Mouse (Mus musculus) intestine, embryonic 14.5 days (tissue): Measurements from ENCODE around the gene Phactr2. TPM values are rescaled to one million over a fixed set of nuclear protein-coding genes. Genes with fewer than 3 reads are reported as not detected.
A peak's percentile ranks its signal among the peaks of the same experiment; 100 is the strongest.

Experiments
- ATAC-seq: fragments of 200-750 bp; cut with Nextera tagmentation; replicated peaks from 2 replicates; pipeline ENCODE4 v1.8.0; 2017; ENCODE audit warnings: low read depth, moderate number of reproducible peaks, moderate TSS enrichment, moderate library complexity; ENCODE audit not compliant: low FRiP score, low TSS enrichment
- DNase-seq: peaks from one replicate; pipeline ENCODE4 v3.0.0-alpha.2; 2018; ENCODE audit warnings: low spot score
- H3K27ac ChIP-seq: fragments of 300-500 bp; sonication (generic); 2 replicates; pipeline ENCODE4 v1.5.1; 2014; ENCODE audit warnings: low read depth, mild to moderate bottlenecking, control low read depth
- H3K27me3 ChIP-seq: fragments of 300-500 bp; sonication (generic); replicated peaks from 2 replicates; pipeline ENCODE4 v1.6.1; 2014; ENCODE audit warnings: low read length, control low read depth; ENCODE audit not compliant: control insufficient read depth, insufficient read depth
- H3K36me3 ChIP-seq: fragments of 300-500 bp; sonication (generic); 2 replicates; pipeline ENCODE4 v1.6.1; 2014; ENCODE audit warnings: low read length, control low read depth; ENCODE audit not compliant: control insufficient read depth, insufficient read depth
- H3K4me1 ChIP-seq: fragments of 300-500 bp; sonication (generic); replicated peaks from 2 replicates; pipeline ENCODE4 v1.6.1; 2014; ENCODE audit warnings: low read length, control low read depth, mixed read lengths; ENCODE audit not compliant: control insufficient read depth, insufficient read depth
- H3K4me2 ChIP-seq: fragments of 300-500 bp; sonication (generic); 2 replicates; pipeline ENCODE4 v1.6.1; 2014; ENCODE audit warnings: low read length
- H3K4me3 ChIP-seq: fragments of 300-500 bp; sonication (generic); 2 replicates; pipeline ENCODE4 v1.5.1; 2014; ENCODE audit warnings: low read depth, low read length, control low read depth, mixed read lengths
- H3K9ac ChIP-seq: fragments of 300-500 bp; sonication (generic); 2 replicates; pipeline ENCODE4 v1.6.1; 2014; ENCODE audit warnings: mild to moderate bottlenecking, low read length
- H3K9me3 ChIP-seq: fragments of 300-500 bp; sonication (generic); 2 replicates; pipeline ENCODE4 v1.6.1; 2016; ENCODE audit warnings: low read length, control low read depth; ENCODE audit not compliant: control insufficient read depth
- WGBS: fragments of 180-500 bp; shearing (Covaris S2); extraction: QIAGEN DNeasy Blood & Tissue Kit; methylation state at CpG from one replicate; pipeline ENCODE4 v1.1.7; 2014; 5-methylcytosine and 5-hydroxymethylcytosine counted together
- polyA plus RNA-seq: library from polyadenylated mRNA; unstranded; fragments of >200 nt; fragmentation: Nextera tagmentation; extraction: Ambion mirVana; gene quantifications from 2 replicates; pipeline ENCODE4 v1.2.1, GENCODE M21; 2014

Phactr2 gene
- polyA plus RNA-seq, 1 experiment from 2014 or later = 26.7 TPM

DNA sequence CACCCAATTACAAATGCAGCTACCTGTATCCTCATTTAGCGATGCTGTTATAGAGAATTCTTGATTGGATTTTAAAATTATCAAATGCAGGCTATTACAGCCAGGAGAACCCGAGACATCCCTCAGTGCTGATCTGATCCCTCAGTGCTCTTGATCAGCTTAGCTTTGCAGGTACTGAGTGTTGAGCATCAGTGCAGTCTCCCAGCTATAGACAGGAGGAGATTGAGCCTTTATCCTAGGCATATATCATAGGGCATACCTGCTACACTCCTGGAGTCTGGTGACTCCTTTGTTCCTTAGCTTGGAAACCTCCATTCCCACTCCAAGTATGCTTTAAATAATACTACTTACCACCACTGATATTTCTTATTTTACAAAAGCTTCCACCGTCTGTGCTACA is 133.6 kb downstream of the Phactr2 start:
- Histone ChIP-seq H3K4me3 (no peak overlapping the region), H3K4me1 (no peaks in the 10 kb centered on the region), H3K27me3 (no peaks in the 10 kb centered on the region), H3K9me3 (no peaks in the 10 kb centered on the region), H3K27ac (no peak overlapping the region), H3K36me3 (no peaks in the 10 kb centered on the region), H3K9ac (no peak overlapping the region), H3K4me2 (no peak overlapping the region)
- WGBS = 92% methylated on average over 3 of the region's 3 CpGs
- DNase-seq (no peak), ATAC-seq (no peak)

DNA sequence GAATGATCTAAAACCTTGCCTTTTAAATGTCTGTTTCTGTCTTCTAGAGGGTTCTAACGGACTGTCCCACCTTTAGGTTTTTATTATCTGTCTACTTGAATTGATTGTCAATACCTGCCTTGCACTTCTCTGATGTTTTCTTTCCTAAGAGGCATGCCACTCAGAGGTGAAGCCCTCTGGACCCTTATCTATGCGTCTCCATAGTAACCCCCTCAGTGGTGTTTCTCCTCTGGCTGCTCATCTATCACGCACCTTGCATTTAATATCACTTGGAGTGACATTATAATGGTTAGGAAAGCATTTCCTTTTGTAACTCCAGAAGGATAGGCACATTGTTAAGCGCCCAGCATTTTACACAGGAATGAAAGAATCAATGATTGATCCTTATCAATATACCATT is 137.2 kb downstream of the Phactr2 start:
- DNase-seq (no peak), ATAC-seq (no peak)
- H3K36me3 ChIP-seq = no peaks in the 10 kb centered on the region
- no peak overlapping the region for H3K27ac ChIP-seq
- no peaks in the 10 kb centered on the region for H3K27me3 ChIP-seq
- H3K4me2 ChIP-seq = no peak overlapping the region
- H3K9ac ChIP-seq = no peak overlapping the region
- no peaks in the 10 kb centered on the region for H3K9me3 ChIP-seq
- 57% methylated on average over 4 of the region's 4 CpGs for WGBS
- H3K4me1 ChIP-seq = no peaks in the 10 kb centered on the region
- H3K4me3 ChIP-seq = no peak overlapping the region

GRCm38 (mm10) chr10:13335814-13336213 is 138.4 kb downstream of the Phactr2 start:
- H3K9ac ChIP-seq = no peak overlapping the region
- no peaks in the 10 kb centered on the region for H3K4me1 ChIP-seq
- ATAC-seq = no peak
- DNase-seq = no peak
- no peak overlapping the region for H3K4me3 ChIP-seq
- WGBS = 83% methylated on average over 6 of the region's 6 CpGs
- H3K36me3 ChIP-seq = no peaks in the 10 kb centered on the region
- no peaks in the 10 kb centered on the region for H3K9me3 ChIP-seq
- H3K27ac ChIP-seq = no peak overlapping the region
- no peak overlapping the region for H3K4me2 ChIP-seq
- H3K27me3 ChIP-seq = no peaks in the 10 kb centered on the region

- Histone ChIP-seq H3K27ac (no peak overlapping the region), H3K4me1 (no peaks in the 10 kb centered on the region), H3K4me3 (no peak overlapping the region), H3K9ac (no peak overlapping the region), H3K4me2 (no peak overlapping the region), H3K27me3 (no peaks in the 10 kb centered on the region), H3K36me3 (no peaks in the 10 kb centered on the region), H3K9me3 (no peaks in the 10 kb centered on the region)
- no peak for ATAC-seq
- 83% methylated on average over 6 of the region's 6 CpGs for WGBS
- no peak for DNase-seq
Measured at GRCm38 (mm10) chr10:13335347-13335746, 138.9 kb downstream of the Phactr2 start.

DNA sequence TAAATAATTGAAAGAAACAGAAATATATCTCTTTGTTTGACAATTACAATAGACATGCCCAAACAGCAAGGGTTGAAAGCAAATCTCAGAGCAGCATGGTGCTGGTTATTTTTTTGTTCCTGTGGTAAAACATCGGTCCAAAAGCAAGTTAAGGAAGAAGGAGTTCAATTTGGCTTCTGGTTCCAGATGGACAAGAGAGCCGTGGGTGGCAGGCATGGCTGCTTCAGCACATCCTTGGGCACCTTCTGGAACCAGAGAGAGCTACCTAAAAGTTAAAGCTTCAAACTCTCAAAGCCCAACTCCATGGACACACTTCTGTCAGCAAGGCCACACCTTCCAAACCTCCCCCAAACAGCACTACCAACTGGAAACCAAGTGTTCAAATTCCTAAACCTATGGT is 140.4 kb downstream of the Phactr2 start:
- Histone ChIP-seq H3K4me2 (no peak overlapping the region), H3K9me3 (no peaks in the 10 kb centered on the region), H3K4me3 (no peak overlapping the region), H3K4me1 (no peaks in the 10 kb centered on the region), H3K27me3 (no peaks in the 10 kb centered on the region), H3K36me3 (no peaks in the 10 kb centered on the region), H3K9ac (no peak overlapping the region), H3K27ac (no peak overlapping the region)
- WGBS = 80% methylated on average over 2 of the region's 2 CpGs
- ATAC-seq (no peak), DNase-seq (no peak)

GRCm38 (mm10) chr10:13332985-13333384 is 141.2 kb downstream of the Phactr2 start:
- ATAC-seq = no peak
- Histone ChIP-seq H3K9me3 (no peaks in the 10 kb centered on the region), H3K27ac (no peak overlapping the region), H3K4me3 (no peak overlapping the region), H3K4me1 (0 out of 2 replicates have a peak, but pooled peaks cover 5% of the 10 kb centered on the region), H3K4me2 (no peak overlapping the region), H3K9ac (no peak overlapping the region), H3K27me3 (no peaks in the 10 kb centered on the region), H3K36me3 (no peaks in the 10 kb centered on the region)
- WGBS = 58% methylated on average over 2 of the region's 2 CpGs
- no peak for DNase-seq

GRCm38 (mm10) chr10:13331405-13332032 is 142.7 kb downstream of the Phactr2 start:
- WGBS = 33% methylated on average over 4 of the region's 4 CpGs
- Histone ChIP-seq H3K9ac (no peak overlapping the region), H3K4me3 (no peak overlapping the region), H3K9me3 (no peaks in the 10 kb centered on the region), H3K4me1 (0 out of 2 replicates have a peak, but pooled peaks cover 5% of the 10 kb centered on the region), H3K27me3 (no peaks in the 10 kb centered on the region), H3K36me3 (no peaks in the 10 kb centered on the region), H3K27ac (peak overlapping the region; percentile 30; the same call in 1 of the 2 replicates), H3K4me2 (no peak overlapping the region)
- DNase-seq (no peak), ATAC-seq (0 out of 2 replicates have a peak, but pooled peaks have one; percentile 10)

DNA sequence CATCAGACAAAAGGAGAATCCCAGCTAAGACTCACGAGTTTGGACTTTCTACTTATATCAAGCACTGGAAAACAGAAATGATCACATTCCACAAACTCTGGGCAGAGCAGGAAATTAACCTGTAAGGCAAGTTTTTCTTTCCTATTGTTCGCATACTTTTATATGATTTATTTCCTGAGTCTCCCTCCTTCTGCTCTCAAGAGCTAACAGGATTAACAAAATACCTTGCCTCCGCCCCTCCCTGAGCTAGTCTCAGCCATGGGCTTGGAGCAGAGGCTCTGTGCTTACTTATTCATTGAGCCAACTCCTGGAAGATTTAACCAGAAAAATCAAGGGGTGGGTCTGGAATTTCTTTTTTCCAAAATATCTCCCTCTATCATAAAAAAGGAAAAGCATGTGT is 145.6 kb downstream of the Phactr2 start:
- H3K4me2 ChIP-seq = no peak overlapping the region
- H3K4me3 ChIP-seq = no peak overlapping the region
- DNase-seq (no peak), ATAC-seq (no peak)
- no peaks in the 10 kb centered on the region for H3K27me3 ChIP-seq
- WGBS = 32% methylated on average over 3 of the region's 3 CpGs
- H3K4me1 ChIP-seq = peaks cover 5% of the 10 kb centered on the region; the same call in 1 of the 2 replicates
- H3K9me3 ChIP-seq = no peaks in the 10 kb centered on the region
- no peak overlapping the region for H3K9ac ChIP-seq
- H3K36me3 ChIP-seq = no peaks in the 10 kb centered on the region
- H3K27ac ChIP-seq = peak overlapping the region; percentile 7; the same call in 1 of the 2 replicates

GRCm38 (mm10) chr10:13326149-13326873 is 147.9 kb downstream of the Phactr2 start:
- Histone ChIP-seq H3K4me3 (no peak overlapping the region), H3K9ac (no peak overlapping the region), H3K9me3 (no peaks in the 10 kb centered on the region), H3K4me2 (no peak overlapping the region), H3K27me3 (no peaks in the 10 kb centered on the region), H3K27ac (no peak overlapping the region), H3K36me3 (no peaks in the 10 kb centered on the region), H3K4me1 (peaks cover 15% of the 10 kb centered on the region)
- 81% methylated on average over 14 of the region's 14 CpGs for WGBS
- DNase-seq (no peak), ATAC-seq (no peak)
